Mouse (Mus musculus) E14TG2a.4 (cell line): ENCODE results near the gene D2hgdh.

Source experiments
- H3K27me3 ChIP-seq: 2 replicates; pipeline ENCODE4 v1.6.1; 2014; ENCODE audit warnings: low read length, control low read depth; ENCODE audit not compliant: insufficient read depth
- H3K36me3 ChIP-seq: 2 replicates; pipeline ENCODE4 v1.6.1; 2014; ENCODE audit warnings: low read length, control low read depth; ENCODE audit not compliant: insufficient read depth
- H3K4me1 ChIP-seq: replicated peaks from 2 replicates; pipeline ENCODE4 v1.6.1; 2014; ENCODE audit warnings: low read depth, low read length, control low read depth
- H3K4me3 ChIP-seq: replicated peaks from 2 replicates; pipeline ENCODE4 v1.5.1; 2014; ENCODE audit warnings: mild to moderate bottlenecking, low read length
- H3K9me3 ChIP-seq: 2 replicates; pipeline ENCODE4 v1.6.1; 2014; ENCODE audit warnings: low read length, control low read depth
- CTCF ChIP-seq: conservative IDR thresholded peaks from 2 replicates; pipeline ENCODE4 v1.5.1; 2014; ENCODE audit warnings: low read length
- NANOG ChIP-seq: IDR thresholded peaks from 2 replicates; pipeline ENCODE4 v1.6.1; 2014; ENCODE audit warnings: borderline replicate concordance, low read length, mixed read lengths
- POU5F1 ChIP-seq: IDR thresholded peaks from 2 replicates; pipeline ENCODE4 v1.6.1; 2014; ENCODE audit warnings: low read length, borderline replicate concordance

Gene D2hgdh

DNA sequence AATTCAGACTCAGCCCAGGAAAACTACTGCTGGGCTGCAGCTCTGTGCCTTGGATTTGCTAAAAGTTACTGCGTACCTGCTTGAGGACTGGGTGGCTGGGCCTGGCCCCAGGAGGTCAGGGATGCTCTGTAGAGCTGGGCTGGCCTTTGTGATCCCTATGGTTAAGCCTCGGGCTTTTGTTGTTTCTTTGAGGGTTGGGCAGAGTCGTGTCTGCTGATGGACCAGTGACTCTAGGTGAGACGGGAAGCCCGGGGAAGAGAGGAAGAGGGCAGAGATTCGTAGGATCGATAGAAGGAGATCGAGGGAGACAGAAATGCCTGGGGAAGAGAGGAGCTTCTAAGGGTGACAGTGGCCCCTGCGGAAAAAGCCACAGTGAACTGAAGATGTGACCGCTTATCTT lies at the start of gene D2hgdh:
D2hgdh (plus strand) TSS at position 301 of the 400 bp plus-strand sequence.
- Histone ChIP-seq H3K4me3 (peak within 1 kb of the TSS; percentile 83), H3K36me3 (peaks cover 34% of the 10 kb centered on the region), H3K9me3 (no peaks in the 10 kb centered on the region), H3K27me3 (no peaks in the 10 kb centered on the region), H3K4me1 (peaks cover 33% of the 10 kb centered on the region)
- TF ChIP-seq POU5F1: no peak
- no peak for TF ChIP-seq NANOG
- no peak for TF ChIP-seq CTCF

DNA sequence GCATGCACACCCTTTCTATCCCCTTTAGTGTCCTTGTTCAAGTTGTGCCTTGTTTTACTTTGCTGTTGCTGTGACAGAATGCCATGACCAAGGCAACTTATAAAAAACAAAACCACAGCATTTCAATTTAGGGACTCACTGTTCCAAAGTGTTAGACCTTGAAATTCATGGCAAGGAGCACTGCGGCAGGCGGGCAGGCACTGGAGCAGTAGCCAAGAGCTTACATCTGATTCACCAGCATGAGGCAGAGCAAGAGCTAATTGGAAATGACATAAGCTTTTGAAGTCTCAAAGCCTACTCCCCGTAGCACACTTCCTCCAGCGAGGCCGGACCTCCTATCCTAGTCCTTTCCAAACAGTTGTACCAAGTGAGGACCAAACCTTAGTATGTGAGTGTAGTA lies 48.0 kb upstream of the D2hgdh start:
- H3K36me3 ChIP-seq: peaks cover 94% of the 10 kb centered on the region
- no peaks in the 10 kb centered on the region for H3K27me3 ChIP-seq
- no peaks in the 10 kb centered on the region for H3K9me3 ChIP-seq
- H3K4me3 ChIP-seq: no peak overlapping the region
- TF ChIP-seq NANOG: no peak
- TF ChIP-seq POU5F1: no peak
- no peak for TF ChIP-seq CTCF
- H3K4me1 ChIP-seq: no peaks in the 10 kb centered on the region

DNA sequence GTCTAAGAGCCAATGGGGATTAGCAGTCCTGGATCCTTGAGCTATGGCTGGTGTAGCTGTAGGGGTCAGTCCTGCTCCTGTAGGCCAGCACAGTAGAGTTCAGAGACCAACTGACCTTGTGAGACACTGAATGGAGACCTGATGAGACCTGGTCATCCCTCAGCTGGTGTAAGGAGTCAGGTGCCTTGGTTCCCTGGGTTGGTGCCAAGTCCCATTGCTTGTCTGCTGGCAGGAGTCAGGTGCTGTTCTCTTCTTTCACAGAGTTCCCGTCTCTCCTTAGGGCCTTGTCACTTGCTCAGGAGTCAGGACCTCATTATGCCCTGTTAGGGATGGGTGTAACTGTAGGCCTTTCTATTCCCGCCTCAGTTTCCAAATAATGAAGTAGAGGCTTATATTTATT lies 37.8 kb upstream of the D2hgdh start:
- no peaks in the 10 kb centered on the region for H3K27me3 ChIP-seq
- H3K9me3 ChIP-seq: no peaks in the 10 kb centered on the region
- no peaks in the 10 kb centered on the region for H3K4me1 ChIP-seq
- TF ChIP-seq NANOG (no peak), CTCF (no peak), POU5F1 (no peak)
- H3K4me3 ChIP-seq: no peak overlapping the region
- peaks cover 96% of the 10 kb centered on the region for H3K36me3 ChIP-seq

DNA sequence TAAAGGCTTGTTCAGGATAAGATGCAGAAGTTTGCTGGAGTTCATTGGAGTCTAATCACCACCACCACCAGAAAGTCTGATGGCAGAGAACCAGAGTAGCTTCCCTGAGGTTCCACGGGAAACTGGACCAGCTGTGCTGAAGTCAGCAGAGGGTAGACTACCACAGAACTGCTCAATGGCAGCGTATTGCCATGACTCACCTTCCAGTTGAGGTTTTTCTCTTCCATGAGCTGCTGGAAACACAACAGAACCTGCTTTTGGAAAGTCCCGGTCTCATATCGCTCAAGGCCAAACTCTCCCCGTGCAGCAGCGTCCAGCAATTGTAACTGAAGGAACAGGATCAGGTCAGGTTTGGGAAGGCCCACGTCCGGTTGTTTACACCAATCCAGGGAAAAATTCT lies 30.2 kb upstream of the D2hgdh start:
- Histone ChIP-seq H3K9me3 (no peaks in the 10 kb centered on the region), H3K27me3 (no peaks in the 10 kb centered on the region), H3K36me3 (peaks cover 97% of the 10 kb centered on the region), H3K4me1 (peaks cover 46% of the 10 kb centered on the region), H3K4me3 (no peak overlapping the region)
- TF ChIP-seq NANOG (no peak), CTCF (no peak), POU5F1 (no peak)

DNA sequence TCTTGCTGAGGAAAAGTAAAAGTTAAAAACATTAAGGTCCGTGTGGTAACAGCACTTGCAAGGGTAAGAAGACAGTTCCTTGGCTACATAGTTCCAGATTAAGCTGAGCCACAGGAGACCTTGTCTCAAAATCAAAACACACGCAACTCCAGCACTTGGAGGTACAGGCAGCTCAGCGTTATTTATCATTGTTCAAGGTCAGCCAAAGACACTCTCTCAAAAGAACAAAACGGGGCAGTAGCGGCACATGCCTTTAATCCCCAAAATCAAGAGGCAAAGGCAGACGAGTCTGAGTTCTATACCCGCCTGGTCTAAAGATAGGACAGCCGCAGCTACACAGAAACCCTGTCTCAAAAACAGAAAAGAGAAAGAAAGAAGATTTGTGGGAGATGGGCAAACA lies 28.8 kb upstream of the D2hgdh start:
- TF ChIP-seq NANOG (no peak), CTCF (no peak), POU5F1 (no peak)
- no peak overlapping the region for H3K4me3 ChIP-seq
- peaks cover 100% of the 10 kb centered on the region for H3K36me3 ChIP-seq
- H3K9me3 ChIP-seq: no peaks in the 10 kb centered on the region
- peaks cover 58% of the 10 kb centered on the region for H3K4me1 ChIP-seq
- no peaks in the 10 kb centered on the region for H3K27me3 ChIP-seq

DNA sequence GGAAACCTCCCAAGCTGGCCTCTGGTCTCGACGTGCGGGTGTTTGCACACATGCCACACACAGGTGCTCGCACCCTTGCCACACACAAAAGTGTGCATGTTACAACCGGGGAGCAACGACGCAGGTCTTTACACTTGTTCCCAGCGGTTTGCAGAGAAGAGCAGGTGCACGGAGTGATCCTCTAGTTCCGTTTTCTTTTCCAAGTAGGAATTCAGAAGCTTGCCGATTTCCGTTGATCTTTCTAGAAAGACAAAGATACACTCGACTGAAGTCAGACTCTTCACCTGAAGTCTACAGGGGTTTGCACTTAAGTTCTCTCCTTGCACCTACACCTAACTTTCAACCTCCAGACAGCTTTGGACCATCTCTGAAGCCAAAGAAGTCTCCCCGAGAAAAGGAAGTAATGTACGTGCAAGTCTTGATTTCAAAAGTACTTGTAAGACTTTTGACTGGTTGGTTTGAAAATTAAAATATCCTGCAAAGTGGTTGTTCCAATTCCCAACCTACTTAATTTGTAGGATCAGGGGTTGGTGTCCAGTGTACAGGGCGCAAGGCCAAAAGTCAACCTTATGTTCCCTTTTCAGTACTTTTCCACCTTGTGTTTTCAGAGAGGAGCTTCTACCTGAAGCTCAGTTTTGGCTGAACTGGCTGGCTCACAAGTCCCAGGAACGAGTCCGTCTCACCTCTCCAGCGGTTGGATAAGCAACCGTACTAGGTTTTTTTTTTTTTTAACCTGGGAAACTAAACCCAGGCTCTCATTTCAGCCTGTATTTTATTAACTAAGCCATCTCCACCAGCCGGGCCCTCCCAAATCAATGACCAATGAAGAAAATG lies 23.8 kb upstream of the D2hgdh start:
- H3K4me3 ChIP-seq: peak overlapping the region; percentile 88
- H3K36me3 ChIP-seq: peaks cover 62% of the 10 kb centered on the region
- TF ChIP-seq CTCF (no peak), POU5F1 (no peak), NANOG (no peak)

DNA sequence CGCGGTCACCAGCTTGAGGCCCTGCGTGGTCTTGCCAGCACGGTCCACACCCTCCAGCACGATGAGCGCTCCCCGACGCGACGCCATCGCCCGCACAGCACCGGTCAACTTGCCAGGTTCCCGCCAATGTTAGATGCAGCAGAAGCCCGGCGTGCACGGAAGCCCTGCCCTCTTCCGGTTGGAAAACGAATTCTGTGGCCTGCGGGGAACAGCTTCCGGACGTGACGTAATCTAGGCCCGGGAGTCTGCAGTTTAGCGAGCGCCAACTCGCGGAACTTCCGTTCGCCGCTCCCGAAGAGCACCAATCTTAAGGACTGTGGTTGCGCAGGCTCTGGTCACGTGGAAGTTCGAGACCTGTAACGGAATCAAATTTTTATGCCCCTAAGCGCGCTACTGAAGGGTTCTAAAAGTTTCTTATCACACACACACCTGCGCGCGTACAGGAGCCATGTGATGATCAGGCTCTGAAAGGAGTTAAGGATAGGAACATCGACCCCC lies 22.9 kb upstream of the D2hgdh start, which contains the start of gene Dtymk:
Dtymk (minus strand) TSS at position 194 of the 498 bp plus-strand sequence.
- H3K36me3 ChIP-seq: peaks cover 62% of the 10 kb centered on the region
- no peaks in the 10 kb centered on the region for H3K9me3 ChIP-seq
- TF ChIP-seq CTCF: no peak
- no peak for TF ChIP-seq NANOG
- TF ChIP-seq POU5F1: no peak

More for the DNA sequence above, 23.8 kb upstream of the D2hgdh start:
- Histone ChIP-seq H3K9me3 (no peaks in the 10 kb centered on the region), H3K27me3 (no peaks in the 10 kb centered on the region), H3K4me1 (peaks cover 77% of the 10 kb centered on the region)

DNA sequence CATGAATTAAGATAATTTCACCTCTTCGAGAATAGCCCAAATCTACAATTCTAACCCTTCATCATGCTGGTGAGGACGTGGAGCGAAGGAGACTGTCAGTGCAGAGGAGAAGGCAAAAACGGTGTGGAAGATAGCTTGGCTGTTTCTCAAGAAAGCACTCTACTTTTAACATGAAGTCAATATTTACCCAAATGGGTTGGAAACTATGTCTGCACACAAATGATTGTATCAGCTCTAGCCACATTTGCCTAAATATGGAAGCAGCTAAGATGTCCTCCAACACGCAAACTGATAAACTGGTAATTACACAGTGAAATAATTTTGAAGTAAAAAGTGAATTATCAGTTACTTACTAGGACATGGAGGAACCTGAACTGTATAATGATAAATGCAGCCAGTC lies 21.9 kb upstream of the D2hgdh start:
- Histone ChIP-seq H3K36me3 (peaks cover 59% of the 10 kb centered on the region), H3K27me3 (no peaks in the 10 kb centered on the region), H3K4me1 (peaks cover 73% of the 10 kb centered on the region), H3K4me3 (peak overlapping the region; percentile 88), H3K9me3 (no peaks in the 10 kb centered on the region)
- TF ChIP-seq POU5F1 (no peak), CTCF (no peak), NANOG (no peak)

More for the DNA sequence above, 22.9 kb upstream of the D2hgdh start, which contains the start of gene Dtymk:
- peaks cover 77% of the 10 kb centered on the region for H3K4me1 ChIP-seq
- peak within 1 kb of the TSS; percentile 88 for H3K4me3 ChIP-seq
- no peaks in the 10 kb centered on the region for H3K27me3 ChIP-seq
